Mouse (Mus musculus) megakaryocyte, embryonic 14.5 days (primary cell): ENCODE data around the gene Nr2c2ap.

Experiments used
- FLI1 ChIP-seq: IDR thresholded peaks from 2 replicates; pipeline ENCODE4 v1.6.1; 2012; ENCODE audit warnings: low read length, inconsistent platforms, mixed read lengths
- GATA1 ChIP-seq: IDR thresholded peaks from 3 replicates; pipeline ENCODE4 v1.6.1; 2012; ENCODE audit warnings: mixed read lengths, low read length, inconsistent platforms, borderline replicate concordance

DNA sequence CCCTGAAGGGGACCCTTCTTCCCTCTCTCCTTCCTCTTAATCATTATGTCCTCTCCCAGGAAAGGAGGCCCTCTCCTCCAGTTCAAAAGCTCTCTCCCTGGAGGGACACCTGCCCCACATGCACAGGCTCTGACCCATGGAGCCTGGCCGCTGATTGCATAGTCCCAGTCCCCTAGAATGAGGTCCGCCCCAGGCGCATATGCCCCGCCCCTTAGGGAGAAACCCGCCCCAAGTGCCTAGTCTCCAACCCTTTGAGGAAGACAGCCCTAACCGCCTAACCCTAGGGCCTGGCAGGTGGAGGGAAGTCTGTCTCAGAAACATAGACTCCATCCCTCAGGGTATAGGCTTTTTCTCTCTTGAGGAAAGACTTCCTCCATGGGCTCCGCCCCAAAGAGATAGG, 43.9 kb upstream of the Nr2c2ap start:
- TF ChIP-seq FLI1 (no peak), GATA1 (no peak)
